Mouse (Mus musculus) T-helper 2 cell (primary cell): ENCODE measurements around the gene Vsx1.

Source experiments
- in situ Hi-C: fragments of 300-600 bp; cut with MboI, MseI; formaldehyde crosslinking; loops from one replicate; pipeline ENCODE4 v1.15.1; 2025; ENCODE audit warnings: high pct_unique_total_duplicates

Vsx1 gene

DNA sequence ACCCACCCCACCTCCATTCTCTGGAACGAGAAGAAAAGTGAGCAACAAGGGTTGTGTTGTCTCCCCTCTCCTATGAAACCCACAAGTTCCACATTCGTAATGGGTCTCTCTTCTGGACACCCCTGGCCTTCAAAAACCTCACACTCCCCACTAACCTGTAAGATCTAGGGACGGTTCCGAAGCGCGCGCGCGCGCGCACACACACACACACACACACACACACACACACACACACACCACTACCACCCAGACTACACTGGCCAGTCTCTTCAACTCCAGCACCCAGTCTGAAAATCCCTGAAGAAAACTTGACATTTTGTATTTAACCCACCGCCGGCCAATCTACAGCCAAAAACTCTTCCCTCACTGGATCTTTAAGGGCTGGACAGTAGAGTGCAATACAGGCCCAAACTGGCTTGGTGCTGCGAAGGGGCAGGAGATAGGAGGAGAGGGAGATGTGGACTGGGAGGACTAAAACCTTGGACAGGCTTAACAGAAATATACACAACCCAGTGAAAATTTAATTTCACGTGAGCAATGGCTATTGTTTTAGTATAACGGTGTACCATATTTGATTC is at the start of gene Vsx1:
Gene Vsx1, minus strand, starts transcription at position 138 of the 578 bp plus-strand sequence.
- in situ Hi-C loops: no loop called here

GRCm38 (mm10) chr2:150737881-150738280 is 48.7 kb upstream of the Vsx1 start:
- in situ Hi-C loops: no loop called here

DNA sequence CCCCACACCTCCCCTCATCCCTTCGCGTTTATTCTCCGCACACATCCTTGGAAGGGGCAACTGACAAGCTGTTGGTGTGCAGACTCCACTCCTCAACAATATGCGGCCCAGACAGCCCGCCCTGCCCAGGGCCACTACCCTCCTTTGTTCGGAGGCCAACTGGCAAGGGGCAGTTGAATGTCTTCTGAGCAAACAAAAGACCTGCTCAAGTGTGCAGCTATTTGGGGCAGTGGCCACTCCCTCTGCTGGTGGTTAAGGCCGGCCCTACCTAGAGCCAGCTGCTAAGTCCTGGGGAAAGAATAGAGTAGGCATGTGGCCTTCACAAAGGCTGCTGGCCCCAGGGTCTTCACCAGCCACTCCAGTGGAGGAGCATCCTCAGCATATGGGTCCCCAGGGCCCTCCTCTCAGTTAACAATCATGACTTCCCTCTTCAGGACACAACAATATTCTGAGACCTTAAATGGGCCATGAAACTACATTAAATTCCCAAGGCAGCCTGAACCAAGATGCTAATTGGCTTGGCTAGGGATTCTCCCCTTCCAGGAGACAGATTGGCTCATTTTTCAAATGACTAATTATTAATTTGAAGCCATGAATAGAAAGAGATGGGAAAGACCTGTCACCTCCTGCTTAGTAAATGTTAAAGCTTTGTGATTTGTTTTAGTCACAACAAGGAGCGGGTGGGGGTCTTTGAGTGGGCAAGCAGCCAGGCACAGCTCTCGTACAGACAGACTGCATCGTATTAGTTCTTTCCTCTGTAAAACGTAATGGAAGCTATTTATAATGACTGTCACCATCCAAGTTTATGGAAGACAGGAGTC is 46.8 kb upstream of the Vsx1 start:
- in situ Hi-C loops: no loop called here

DNA sequence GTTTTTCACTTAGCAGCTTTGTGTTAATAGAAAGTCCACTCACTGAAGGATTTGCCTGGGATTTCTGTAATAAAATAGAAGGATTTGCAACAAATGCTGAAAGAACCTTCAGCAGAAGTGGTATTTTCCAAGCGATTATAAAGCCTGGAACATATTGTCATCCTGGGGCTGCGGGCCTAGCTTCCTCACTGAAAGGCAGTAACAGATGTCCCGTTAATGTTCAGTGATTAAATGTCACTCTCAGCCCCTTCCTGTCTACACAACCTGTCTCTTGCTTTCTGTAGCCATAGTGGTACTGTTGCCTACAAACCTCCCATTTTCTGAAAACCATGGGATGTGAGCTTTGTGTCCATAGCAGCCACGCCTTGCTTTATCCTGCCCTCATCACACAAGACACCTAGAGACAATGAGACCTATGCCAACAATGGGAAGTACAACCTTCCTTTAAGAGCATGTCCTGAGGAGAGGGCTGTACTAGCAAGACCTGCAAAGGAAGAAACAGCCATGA is 23.1 kb upstream of the Vsx1 start:
- in situ Hi-C loops: no loop called here

DNA sequence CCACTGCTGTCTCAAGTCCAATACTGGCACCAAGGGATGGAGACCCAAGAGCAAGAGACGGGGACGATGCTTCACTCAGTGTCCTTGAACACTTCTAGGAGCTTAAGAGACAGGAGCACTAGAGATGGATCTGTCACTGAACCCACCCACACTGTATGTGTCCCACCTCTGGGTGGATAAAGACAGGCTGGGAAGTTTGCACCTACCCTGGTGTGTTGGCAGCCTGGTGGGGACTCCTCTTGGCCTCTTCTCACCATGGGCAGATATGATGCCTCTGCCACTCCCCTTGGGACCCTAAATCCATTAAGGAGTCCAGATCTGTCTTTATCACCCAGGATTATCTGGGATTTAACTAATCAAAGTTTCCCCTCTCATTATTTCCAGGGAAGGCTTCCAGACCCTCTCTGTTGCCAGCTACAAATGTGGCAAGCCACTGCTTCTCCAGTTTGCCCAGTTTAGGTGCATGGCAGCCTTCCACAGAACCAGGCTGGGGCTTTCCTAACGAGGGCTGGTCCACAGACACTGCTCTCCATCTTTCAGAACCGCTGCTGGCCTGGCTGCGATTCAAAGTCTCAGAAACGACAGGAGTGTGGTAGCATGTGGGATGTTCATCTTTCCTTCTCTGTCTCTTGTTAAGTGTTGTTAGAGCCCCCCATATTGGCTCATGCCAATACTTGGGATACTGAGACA is 2.5 kb upstream of the Vsx1 start:
- in situ Hi-C loops: no loop called here

GRCm38 (mm10) chr2:150690216-150690615 is 1.1 kb upstream of the Vsx1 start:
- in situ Hi-C loops: no loop called here

- in situ Hi-C loops: no loop called here
Measured at GRCm38 (mm10) chr2:150688541-150689186, 496 bp downstream of the Vsx1 start.

- in situ Hi-C loops: no loop called here
Measured at GRCm38 (mm10) chr2:150687871-150688540, 1.2 kb downstream of the Vsx1 start.

DNA sequence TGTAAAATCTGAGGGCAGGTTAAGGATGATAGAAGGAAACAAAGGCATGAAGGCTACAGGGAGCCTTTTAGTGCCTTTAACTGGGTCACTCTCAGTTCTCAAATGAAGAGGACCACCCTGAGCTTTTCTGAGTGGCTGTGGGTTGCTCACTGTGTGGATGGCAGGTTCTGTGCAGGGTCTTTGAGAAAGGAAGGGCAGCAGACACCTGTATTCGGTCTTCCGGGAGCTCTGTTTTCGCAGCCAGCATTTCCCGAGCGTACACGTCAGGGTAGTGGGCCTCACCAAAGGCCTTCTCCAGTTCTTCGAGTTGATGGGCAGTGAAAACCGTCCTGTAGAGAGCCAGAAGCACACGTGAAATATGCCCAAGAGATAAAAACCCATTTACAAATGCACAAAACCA is 3.8 kb downstream of the Vsx1 start:
- in situ Hi-C loops: no loop called here

- in situ Hi-C loops: no loop called here
Measured at GRCm38 (mm10) chr2:150684451-150684850, 4.7 kb downstream of the Vsx1 start.

GRCm38 (mm10) chr2:150681581-150681980 is 7.6 kb downstream of the Vsx1 start:
- in situ Hi-C loops: no loop called here

DNA sequence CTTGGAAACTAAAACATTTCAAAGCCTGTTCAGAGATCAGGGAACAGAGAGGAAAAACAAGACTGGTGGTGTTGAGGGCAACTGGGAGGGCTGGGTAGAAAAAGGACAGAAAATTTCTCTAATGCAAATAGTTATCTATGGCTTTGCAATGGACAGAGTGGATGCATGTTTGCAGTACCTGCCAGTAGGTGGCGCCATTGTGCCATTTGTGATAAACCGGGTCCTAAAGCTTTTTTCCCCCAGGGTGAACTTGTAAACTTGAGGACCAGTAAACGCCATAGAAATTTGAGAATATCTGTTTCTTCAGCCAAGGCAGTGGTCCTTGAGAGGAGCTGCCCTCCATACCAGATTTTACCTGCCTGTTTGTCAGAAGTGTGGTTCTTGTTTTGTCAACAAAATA is 10.8 kb downstream of the Vsx1 start:
- in situ Hi-C loops: loop anchor here (5.0 kb wide), 1 partner anchor 69 kb away; the partner anchor contains the start of gene Entpd6

DNA sequence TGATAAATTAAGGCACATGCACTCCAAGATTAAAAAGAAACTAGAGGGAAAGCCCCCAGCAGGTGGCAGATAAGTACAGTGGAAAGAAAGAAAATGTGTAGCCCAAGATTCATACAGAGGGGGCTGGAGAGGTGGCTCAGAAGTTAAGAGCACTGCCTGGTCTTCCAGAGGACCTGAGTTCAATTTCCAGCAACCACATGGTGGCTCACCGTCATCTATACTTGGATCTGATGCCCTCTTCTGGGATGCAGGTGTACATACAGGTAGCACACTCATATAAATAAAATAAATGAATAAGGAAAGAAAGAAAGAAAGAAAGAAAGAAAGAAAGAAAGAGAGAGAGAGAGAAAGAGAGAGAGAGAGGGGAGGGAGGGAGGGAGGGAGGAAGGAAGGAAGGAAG is 13.6 kb downstream of the Vsx1 start:
- in situ Hi-C loops: loop anchor here (5.0 kb wide), 1 partner anchor 72 kb away; the partner anchor contains the start of gene Entpd6

- in situ Hi-C loops: loop anchor here (5.0 kb wide), 4 partner anchors 63 to 117 kb away; partner anchors contain the start of genes Cst7 and Entpd6
Measured at GRCm38 (mm10) chr2:150674900-150675299, 14.3 kb downstream of the Vsx1 start.

GRCm38 (mm10) chr2:150673929-150674328 is 15.2 kb downstream of the Vsx1 start:
- in situ Hi-C loops: loop anchor here (5.0 kb wide), 3 partner anchors 62 to 118 kb away; partner anchors contain the start of gene Cst7

- in situ Hi-C loops: loop anchor here (5.0 kb wide), 3 partner anchors 59 to 121 kb away; partner anchors contain the start of gene Cst7
Measured at GRCm38 (mm10) chr2:150671609-150672290, 17.4 kb downstream of the Vsx1 start.

DNA sequence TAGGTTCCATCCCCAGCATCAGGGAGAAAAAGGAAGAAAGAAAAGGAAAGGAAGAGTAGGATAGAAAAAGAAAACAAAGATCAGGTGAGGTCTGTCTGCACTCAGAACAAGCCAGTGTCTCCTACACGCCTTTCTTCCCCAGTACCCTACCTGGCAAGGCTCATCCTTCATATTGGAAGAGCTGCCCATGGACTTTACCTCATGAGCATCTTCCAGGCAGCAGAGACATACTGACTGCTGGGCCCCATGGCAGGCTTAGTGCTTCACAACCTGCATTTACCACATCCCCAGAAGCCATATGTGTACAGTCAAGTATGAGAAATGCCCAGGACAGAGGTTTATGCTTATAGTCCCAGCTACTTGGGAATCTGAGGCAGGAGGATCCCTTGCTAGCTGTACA is 18.2 kb downstream of the Vsx1 start:
- in situ Hi-C loops: loop anchor here (5.0 kb wide), 3 partner anchors 59 to 121 kb away; partner anchors contain the start of gene Cst7

GRCm38 (mm10) chr2:150669454-150670045 is 19.6 kb downstream of the Vsx1 start:
- in situ Hi-C loops: loop anchor here (5.0 kb wide), 3 partner anchors 57 to 123 kb away; partner anchors contain the start of gene Cst7

GRCm38 (mm10) chr2:150668956-150669355 is 20.2 kb downstream of the Vsx1 start:
- in situ Hi-C loops: no loop called here
